Mouse (Mus musculus) forebrain, embryonic 12.5 days (tissue): ENCODE measurements around the gene Olfr1357. TPM values are rescaled to one million over a fixed set of nuclear protein-coding genes. Genes with fewer than 3 reads are reported as not detected.

Experiments used
- ATAC-seq: fragments of 200-750 bp; cut with Nextera tagmentation; 2 replicates; pipeline ENCODE4 v1.8.0; 2017; ENCODE audit warnings: moderate TSS enrichment; ENCODE audit not compliant: low FRiP score
- H3K27ac ChIP-seq: fragments of 300-500 bp; sonication (generic); 2 replicates; pipeline ENCODE4 v1.5.1; 2016; ENCODE audit warnings: mild to moderate bottlenecking
- H3K27me3 ChIP-seq: fragments of 300-500 bp; sonication (generic); 2 replicates; pipeline ENCODE4 v1.6.1; 2016; ENCODE audit warnings: mild to moderate bottlenecking
- H3K36me3 ChIP-seq: fragments of 300-500 bp; sonication (generic); replicated peaks from 2 replicates; pipeline ENCODE4 v1.6.1; 2016; ENCODE audit warnings: mild to moderate bottlenecking
- H3K4me1 ChIP-seq: fragments of 300-500 bp; sonication (generic); 2 replicates; pipeline ENCODE4 v1.6.1; 2016
- H3K4me2 ChIP-seq: fragments of 300-500 bp; sonication (generic); 2 replicates; pipeline ENCODE4 v1.6.1; 2016; ENCODE audit warnings: mild to moderate bottlenecking, moderate library complexity
- H3K4me3 ChIP-seq: fragments of 300-500 bp; sonication (generic); replicated peaks from 2 replicates; pipeline ENCODE4 v1.5.1; 2016; ENCODE audit warnings: mild to moderate bottlenecking
- H3K9ac ChIP-seq: fragments of 300-500 bp; sonication (generic); 2 replicates; pipeline ENCODE4 v1.6.1; 2016; ENCODE audit warnings: mild to moderate bottlenecking
- H3K9me3 ChIP-seq: fragments of 300-500 bp; sonication (generic); 2 replicates; pipeline ENCODE4 v1.6.1; 2016
- WGBS: fragments of 180-500 bp; shearing (Covaris S2); methylation state at CpG from one replicate; pipeline ENCODE4 v1.1.7; 2016; 5-methylcytosine and 5-hydroxymethylcytosine counted together
- polyA plus RNA-seq: library from polyadenylated mRNA; unstranded; fragments of >200 nt; fragmentation: Nextera tagmentation; extraction: Ambion mirVana; gene quantifications from 2 replicates; pipeline ENCODE4 v1.2.1, GENCODE M21; 2016

Olfr1357 gene
- polyA plus RNA-seq, 1 experiment from 2014 or later, result not detected

GRCm38 (mm10) chr10:78576435-78577184 is 41.3 kb downstream of the Olfr1357 start:
- no peak for ATAC-seq
- Histone ChIP-seq H3K4me1 (peaks cover 8% of the 10 kb centered on the region), H3K9me3 (no peaks in the 10 kb centered on the region), H3K9ac (no peak overlapping the region), H3K27ac (no peak overlapping the region), H3K27me3 (no peaks in the 10 kb centered on the region), H3K36me3 (peaks cover 34% of the 10 kb centered on the region), H3K4me2 (no peak overlapping the region), H3K4me3 (no peak overlapping the region)
- 90% methylated on average over 16 of the region's 16 CpGs for WGBS

GRCm38 (mm10) chr10:78575690-78576089 is 42.2 kb downstream of the Olfr1357 start:
- no peak for ATAC-seq
- Histone ChIP-seq H3K9me3 (no peaks in the 10 kb centered on the region), H3K4me1 (peaks cover 8% of the 10 kb centered on the region), H3K36me3 (peaks cover 27% of the 10 kb centered on the region), H3K9ac (no peak overlapping the region), H3K27ac (no peak overlapping the region), H3K4me3 (peak overlapping the region; percentile 57), H3K4me2 (peak overlapping the region; percentile 62; the same call in 1 of the 2 replicates), H3K27me3 (no peaks in the 10 kb centered on the region)
- WGBS, result 89% methylated on average over 2 of the region's 2 CpGs

GRCm38 (mm10) chr10:78575105-78575632 is 42.7 kb downstream of the Olfr1357 start:
- Histone ChIP-seq H3K27me3 (no peaks in the 10 kb centered on the region), H3K9me3 (no peaks in the 10 kb centered on the region), H3K4me2 (peak overlapping the region; percentile 62), H3K9ac (peak overlapping the region; percentile 54), H3K4me3 (peak overlapping the region; percentile 57), H3K27ac (no peak overlapping the region), H3K4me1 (peaks cover 8% of the 10 kb centered on the region), H3K36me3 (peaks cover 24% of the 10 kb centered on the region)
- ATAC-seq, result peak; percentile 52
- 17% methylated on average over 13 of the region's 13 CpGs for whole genome bisulfite sequencing

DNA sequence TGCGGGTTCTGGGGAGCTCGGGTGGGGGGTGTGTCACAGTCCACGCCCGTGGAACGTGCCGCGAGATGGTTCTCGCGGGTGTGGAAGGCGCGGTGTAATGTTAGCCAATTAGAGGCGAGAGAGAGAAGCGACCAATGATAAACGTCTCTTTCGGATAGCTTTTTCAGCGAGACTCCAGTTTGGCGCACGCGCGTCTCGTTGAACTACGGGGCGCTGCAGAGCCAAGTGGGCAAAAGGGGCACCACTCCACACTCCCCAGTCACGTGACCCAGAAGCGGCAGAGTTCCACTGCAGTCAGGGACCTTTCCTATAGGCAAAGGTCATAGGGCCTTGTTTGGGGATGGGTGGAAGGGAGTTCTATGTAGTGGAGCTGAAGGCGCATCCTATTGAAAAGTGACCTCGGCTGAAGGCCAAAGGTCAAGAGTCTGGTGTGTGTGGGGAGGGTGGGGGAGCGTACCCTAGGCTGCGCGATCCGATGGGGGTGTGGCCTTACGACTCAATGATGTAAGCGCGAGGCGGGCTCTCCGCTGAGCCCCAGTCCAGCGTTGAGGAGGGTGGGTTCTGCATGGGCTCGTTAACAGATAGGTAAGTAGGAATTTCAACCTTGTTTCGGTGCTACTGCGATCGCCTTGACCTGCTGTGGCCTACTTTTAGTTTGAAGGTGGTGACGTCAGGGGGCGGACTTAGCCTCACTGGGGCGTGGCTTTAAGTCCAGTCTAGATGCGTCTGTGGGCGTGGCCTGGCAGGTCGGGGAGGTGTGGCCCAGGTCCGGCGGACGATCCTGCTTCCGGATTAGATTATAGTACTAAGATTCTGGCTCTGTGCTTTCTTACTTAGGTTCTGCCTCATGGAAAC is 43.4 kb downstream of the Olfr1357 start, which contains the start of gene Ilvbl:
Gene Ilvbl, plus strand, starts transcription at position 97 of the 855 bp plus-strand sequence.
- WGBS, result 0% methylated on average over 51 of the region's 51 CpGs
- Histone ChIP-seq H3K27ac (peak within 1 kb of the TSS; percentile 71), H3K36me3 (peaks cover 18% of the 10 kb centered on the region), H3K4me3 (peak within 1 kb of the TSS; percentile 57), H3K9me3 (no peaks in the 10 kb centered on the region), H3K4me2 (peak within 1 kb of the TSS; percentile 62), H3K4me1 (peaks cover 8% of the 10 kb centered on the region), H3K9ac (peak within 1 kb of the TSS; percentile 54), H3K27me3 (no peaks in the 10 kb centered on the region)
- ATAC-seq, result peak; percentile 92

DNA sequence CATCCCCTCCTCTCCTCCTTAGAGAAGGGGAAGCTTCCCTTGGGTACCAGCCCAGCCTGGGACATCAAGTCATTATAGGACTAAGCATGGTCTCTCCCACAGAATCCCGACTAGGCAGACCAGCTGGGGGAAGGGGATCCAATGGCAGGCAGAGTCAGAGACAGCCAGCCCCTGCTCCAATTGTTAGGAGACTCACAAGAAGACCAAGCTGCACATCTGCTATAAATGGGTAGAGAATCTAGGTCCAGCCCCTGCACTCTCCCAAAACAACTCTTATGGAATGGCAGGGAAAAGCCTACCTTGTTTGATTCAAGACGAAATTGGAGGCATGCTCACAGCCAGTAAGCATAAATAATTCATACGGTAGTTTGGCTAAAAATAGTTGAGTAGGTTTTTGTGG is 44.6 kb downstream of the Olfr1357 start:
- H3K9ac ChIP-seq, result no peak overlapping the region
- no peaks in the 10 kb centered on the region for H3K9me3 ChIP-seq
- 74% methylated on average over 3 of the region's 3 CpGs for WGBS
- peaks cover 8% of the 10 kb centered on the region for H3K4me1 ChIP-seq
- peaks cover 9% of the 10 kb centered on the region for H3K36me3 ChIP-seq
- H3K27me3 ChIP-seq, result no peaks in the 10 kb centered on the region
- no peak overlapping the region for H3K4me3 ChIP-seq
- no peak overlapping the region for H3K27ac ChIP-seq
- ATAC-seq, result no peak
- no peak overlapping the region for H3K4me2 ChIP-seq

- Histone ChIP-seq H3K4me2 (no peak overlapping the region), H3K27me3 (no peaks in the 10 kb centered on the region), H3K36me3 (no peaks in the 10 kb centered on the region), H3K9ac (no peak overlapping the region), H3K4me1 (peaks cover 8% of the 10 kb centered on the region), H3K9me3 (no peaks in the 10 kb centered on the region), H3K27ac (no peak overlapping the region), H3K4me3 (no peak overlapping the region)
- WGBS, result 52% methylated on average over 2 of the region's 2 CpGs
- ATAC-seq, result no peak
Observed at GRCm38 (mm10) chr10:78570897-78571296, 47.0 kb downstream of the Olfr1357 start.

- Histone ChIP-seq H3K27me3 (no peaks in the 10 kb centered on the region), H3K27ac (no peak overlapping the region), H3K4me3 (no peak overlapping the region), H3K4me2 (no peak overlapping the region), H3K36me3 (no peaks in the 10 kb centered on the region), H3K9ac (no peak overlapping the region), H3K9me3 (no peaks in the 10 kb centered on the region), H3K4me1 (peaks cover 4% of the 10 kb centered on the region)
- no peak for ATAC-seq
- 76% methylated on average over 6 of the region's 6 CpGs for WGBS
Observed at GRCm38 (mm10) chr10:78570416-78570815, 47.5 kb downstream of the Olfr1357 start.

- no peak overlapping the region for H3K4me2 ChIP-seq
Observed at GRCm38 (mm10) chr10:78569686-78570085, 48.2 kb downstream of the Olfr1357 start.

GRCm38 (mm10) chr10:78569191-78569590 is 48.7 kb downstream of the Olfr1357 start:
- WGBS, result 80% methylated on average over 3 of the region's 3 CpGs
- H3K27ac ChIP-seq, result no peak overlapping the region
- no peak overlapping the region for H3K9ac ChIP-seq
- no peaks in the 10 kb centered on the region for H3K4me1 ChIP-seq
- no peak overlapping the region for H3K4me2 ChIP-seq
- no peak overlapping the region for H3K4me3 ChIP-seq
- H3K27me3 ChIP-seq, result no peaks in the 10 kb centered on the region
- no peaks in the 10 kb centered on the region for H3K9me3 ChIP-seq
- no peaks in the 10 kb centered on the region for H3K36me3 ChIP-seq
- no peak for ATAC-seq

More at GRCm38 (mm10) chr10:78569686-78570085, 48.2 kb downstream of the Olfr1357 start:
- Histone ChIP-seq H3K9ac (no peak overlapping the region), H3K9me3 (no peaks in the 10 kb centered on the region), H3K4me1 (no peaks in the 10 kb centered on the region), H3K27me3 (no peaks in the 10 kb centered on the region), H3K4me3 (no peak overlapping the region), H3K36me3 (no peaks in the 10 kb centered on the region), H3K27ac (no peak overlapping the region)
- 60% methylated on average over 3 of the region's 3 CpGs for WGBS
- ATAC-seq, result no peak

- Histone ChIP-seq H3K36me3 (no peaks in the 10 kb centered on the region), H3K27ac (no peak overlapping the region), H3K4me3 (no peak overlapping the region), H3K9me3 (no peaks in the 10 kb centered on the region), H3K9ac (no peak overlapping the region), H3K4me2 (no peak overlapping the region), H3K4me1 (no peaks in the 10 kb centered on the region), H3K27me3 (no peaks in the 10 kb centered on the region)
- no peak for ATAC-seq
- 97% methylated on average over 1 of the region's 1 CpGs for WGBS
Observed at GRCm38 (mm10) chr10:78565070-78565469, 52.8 kb downstream of the Olfr1357 start.
